Mouse (Mus musculus): ENCODE results near the gene Gm340.
A peak's percentile ranks its signal among the peaks of the same experiment; 100 is the strongest.

The Gm340 gene

DNA sequence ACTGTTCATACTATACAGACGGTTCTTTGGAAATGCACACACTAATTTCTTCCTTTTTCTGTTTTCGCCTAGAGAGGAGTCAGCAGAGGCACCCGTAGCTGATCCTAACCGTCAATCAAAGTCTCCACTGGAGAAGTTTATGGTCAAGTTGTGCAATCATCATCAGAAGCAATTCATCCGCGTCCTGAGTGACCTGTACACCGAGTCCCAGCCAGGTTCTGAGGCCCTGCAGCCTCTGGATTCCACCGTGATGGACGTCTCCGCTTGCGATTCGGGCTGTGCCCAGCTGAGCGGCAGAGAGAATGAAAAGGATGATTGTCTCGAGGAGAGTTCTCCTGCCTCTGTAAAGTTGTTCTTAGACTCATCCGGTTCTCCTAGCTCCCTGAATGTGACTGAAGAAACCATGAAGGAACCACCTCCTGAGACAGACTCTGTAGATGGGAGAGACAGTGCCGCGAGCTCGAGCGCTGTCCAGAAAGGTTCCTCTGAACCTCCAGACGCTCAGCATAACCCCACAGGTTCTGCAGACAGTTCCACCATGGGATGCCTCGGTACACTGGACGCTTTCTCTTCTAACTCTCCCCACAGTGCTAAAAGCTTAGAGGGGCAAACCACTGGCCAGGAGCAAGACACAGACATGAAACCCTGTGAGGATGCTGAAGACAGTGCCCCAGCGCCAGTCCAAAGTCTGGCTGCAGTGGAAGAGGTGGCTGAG lies at the start of gene Gm340:
Gene Gm340, plus strand, starts transcription at position 665 of the 715 bp plus-strand sequence.
- no peak for DNase-seq

DNA sequence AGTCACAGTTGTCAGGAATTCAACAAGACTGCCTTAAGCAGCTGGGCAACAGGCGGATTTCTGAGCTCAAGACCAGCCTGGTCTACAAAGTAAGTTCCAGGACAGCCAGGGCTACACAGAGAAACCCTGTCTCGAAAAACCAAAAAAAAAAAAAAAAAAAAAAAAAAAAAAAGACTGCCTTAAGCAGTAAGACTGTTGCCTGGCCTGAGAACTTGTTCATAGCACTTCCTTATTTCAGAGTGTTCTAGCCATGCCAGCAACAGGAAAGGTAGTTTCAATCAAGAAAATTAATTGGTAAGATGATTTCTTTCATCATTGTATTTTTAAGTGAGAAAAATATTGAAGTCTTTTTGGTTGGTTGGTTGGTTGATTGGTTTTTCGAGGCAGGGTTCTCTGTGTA lies 48.1 kb upstream of the Gm340 start:
- DNase-seq: no peak

- DNase-seq: no peak
These were observed 25.2 kb upstream of the Gm340 start for GRCm38 (mm10) chr19:41556981-41557380.

- DNase-seq: no peak
These were observed 24.7 kb upstream of the Gm340 start for GRCm38 (mm10) chr19:41557491-41557890.

- DNase-seq: no peak
These were observed 23.2 kb upstream of the Gm340 start for GRCm38 (mm10) chr19:41558891-41559486.

DNA sequence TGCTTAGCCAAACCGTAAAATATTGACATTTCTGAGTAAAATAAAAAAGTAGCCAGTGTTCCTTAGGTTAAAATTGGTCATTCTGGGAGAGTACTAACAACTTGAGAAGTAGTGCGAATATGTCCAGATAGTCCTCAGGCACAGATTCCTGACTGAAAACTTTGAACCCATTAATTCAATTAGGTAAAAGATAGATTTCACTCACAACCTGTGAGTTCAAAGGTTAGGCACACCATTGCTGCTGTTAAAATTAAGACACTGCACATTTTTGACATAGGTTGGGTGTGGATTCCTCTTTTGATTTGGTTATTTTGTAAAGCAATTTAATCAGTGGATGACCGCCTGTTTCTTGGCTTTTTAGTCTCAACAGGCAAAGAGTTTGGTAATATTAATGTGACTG lies 21.3 kb upstream of the Gm340 start:
- no peak for DNase-seq

- no peak for DNase-seq
These were observed 13.4 kb upstream of the Gm340 start for GRCm38 (mm10) chr19:41568791-41569190.

- DNase-seq: no peak
These were observed 8.5 kb upstream of the Gm340 start for GRCm38 (mm10) chr19:41573700-41574099.

- DNase-seq: no peak
These were observed 4.6 kb upstream of the Gm340 start for GRCm38 (mm10) chr19:41577576-41577975.

DNA sequence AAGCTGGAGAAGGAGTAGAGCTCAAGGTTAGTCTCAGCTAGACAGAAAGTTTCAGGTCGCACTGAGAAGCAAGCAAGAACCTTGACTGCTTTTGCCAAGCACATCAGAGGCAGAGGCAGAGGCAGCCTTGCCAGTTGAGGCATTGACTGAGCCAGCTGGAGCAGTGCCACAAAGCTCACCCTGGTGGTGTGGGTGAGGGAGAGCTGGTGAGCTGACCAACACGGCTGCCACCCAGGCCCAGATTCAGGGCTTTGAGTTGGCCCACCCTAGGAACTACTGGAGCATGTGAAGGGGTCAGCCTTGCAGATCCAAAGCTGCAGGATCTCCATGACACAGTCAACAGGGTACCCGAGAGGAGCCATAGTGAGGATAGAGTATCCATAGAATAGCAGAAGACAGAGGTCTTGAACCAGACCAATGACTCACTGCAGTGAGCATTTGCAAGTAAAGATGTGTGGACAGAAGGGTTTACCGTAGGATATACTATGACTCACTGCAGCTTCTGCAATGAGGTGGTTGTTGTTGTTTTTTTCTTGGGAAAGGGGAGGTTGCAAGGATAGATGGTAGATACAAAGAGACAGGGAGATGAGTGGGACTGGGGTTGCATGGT lies 2.8 kb upstream of the Gm340 start:
- DNase-seq: peak; percentile 47

DNA sequence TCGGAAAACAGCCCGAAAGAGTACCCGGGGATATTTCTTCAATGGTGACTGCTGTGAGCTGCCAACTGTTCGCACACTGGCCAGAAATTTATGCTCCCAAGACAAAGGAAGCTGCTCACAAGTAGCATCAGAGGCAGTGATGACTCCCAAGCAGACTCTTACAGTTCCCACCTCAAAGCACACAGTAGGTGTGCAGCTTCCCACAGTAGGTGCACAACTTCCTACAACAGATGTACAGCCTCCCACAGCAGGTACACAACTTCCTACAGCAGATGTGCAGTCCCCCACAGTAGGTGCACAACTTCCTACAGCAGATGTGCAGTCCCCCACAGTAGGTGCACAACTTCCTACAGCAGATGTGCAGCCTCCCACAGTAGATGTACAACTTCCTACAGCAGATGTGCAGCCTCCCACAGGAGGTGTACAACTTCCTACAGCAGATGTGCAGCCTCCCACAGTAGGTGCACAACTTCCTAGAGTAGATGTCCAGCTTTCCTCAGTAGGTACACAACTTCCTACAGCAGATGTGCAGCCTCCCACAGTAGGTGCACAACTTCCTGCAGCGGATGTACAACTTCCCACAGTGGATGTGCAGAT lies 846 bp downstream of the Gm340 start:
- DNase-seq: no peak

DNA sequence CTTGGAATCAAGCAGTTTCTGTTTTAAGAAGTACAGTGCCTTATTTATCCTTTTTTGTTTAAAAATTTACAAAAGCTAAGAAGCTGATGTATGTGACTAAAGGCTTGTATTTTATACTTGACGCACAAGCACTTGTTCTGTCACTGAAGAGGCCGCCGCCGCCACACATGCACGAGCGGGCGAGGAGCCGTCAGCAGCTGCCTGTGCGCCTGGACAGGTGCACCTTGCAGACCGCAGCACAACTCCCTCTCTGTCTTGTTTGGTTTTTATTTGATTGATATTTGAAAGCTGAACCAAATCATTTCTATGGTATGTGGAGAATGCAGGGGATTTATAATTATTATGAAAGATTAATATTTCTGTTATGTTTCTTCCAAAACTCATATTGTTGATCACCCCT lies 4.6 kb downstream of the Gm340 start:
- no peak for DNase-seq

GRCm38 (mm10) chr19:41587431-41588222 lies 5.5 kb downstream of the Gm340 start:
- no peak for DNase-seq

DNA sequence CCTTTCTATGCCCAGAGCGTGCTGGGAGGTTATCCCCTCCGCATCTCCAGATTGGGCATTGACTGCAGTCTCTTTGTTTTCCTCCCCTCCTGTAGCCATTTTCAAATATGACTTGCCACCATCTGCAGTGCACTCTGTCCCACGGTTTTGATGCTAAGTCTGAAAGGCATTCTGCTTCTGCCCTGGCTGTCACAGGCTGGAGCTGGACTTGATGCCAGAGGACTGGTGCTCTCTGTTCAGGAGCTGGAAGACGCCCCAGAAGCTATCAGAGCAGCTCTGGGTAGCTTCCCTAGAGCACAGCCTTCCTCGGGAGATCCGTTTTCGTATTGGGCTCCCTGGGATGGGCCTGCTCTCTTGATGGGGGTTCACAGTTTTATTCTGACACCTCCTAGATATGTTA lies 6.9 kb downstream of the Gm340 start:
- DNase-seq: no peak

GRCm38 (mm10) chr19:41589681-41590080 lies 7.5 kb downstream of the Gm340 start:
- DNase-seq: no peak

- DNase-seq: no peak
These were observed 9.6 kb downstream of the Gm340 start for GRCm38 (mm10) chr19:41591808-41592207.

DNA sequence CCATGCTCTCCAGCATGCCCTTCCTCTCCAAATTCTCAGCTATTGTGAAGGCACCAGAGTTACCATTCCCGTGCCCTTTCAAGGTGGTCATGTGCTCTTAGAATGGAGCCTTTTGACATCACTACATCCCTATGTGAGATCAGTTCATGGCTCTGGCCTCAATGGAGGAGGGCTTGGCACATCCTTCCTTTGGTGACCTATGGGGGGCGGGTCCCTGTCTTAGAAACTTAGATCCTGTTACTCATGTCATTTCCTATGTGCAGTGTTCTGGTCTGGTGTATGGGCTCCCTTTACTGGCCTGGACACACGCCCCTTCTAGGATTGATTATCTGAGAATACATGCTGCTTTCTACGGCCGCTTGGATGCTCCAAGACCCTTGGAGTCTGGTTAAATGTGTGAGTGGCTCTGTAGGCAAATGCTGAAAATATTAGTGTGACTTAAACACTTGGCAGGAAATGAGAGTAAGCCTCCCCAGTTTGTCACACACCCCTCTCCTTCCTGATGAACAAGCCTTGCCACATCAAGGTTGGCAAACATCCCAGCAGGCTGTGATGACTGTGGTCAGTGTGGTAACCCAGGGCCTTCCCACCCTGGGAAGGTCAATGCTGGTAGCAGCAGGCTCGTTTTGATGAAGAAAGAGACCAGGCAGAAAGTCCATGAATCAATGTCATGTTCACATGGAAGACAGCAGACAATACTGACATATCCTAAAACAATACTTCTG lies 15.2 kb downstream of the Gm340 start:
- no peak for DNase-seq

- no peak for DNase-seq
These were observed 18.5 kb downstream of the Gm340 start for GRCm38 (mm10) chr19:41600647-41601046.

- no peak for DNase-seq
These were observed 24.2 kb downstream of the Gm340 start for GRCm38 (mm10) chr19:41606208-41606987.

GRCm38 (mm10) chr19:41611683-41612082 lies 29.5 kb downstream of the Gm340 start:
- no peak for DNase-seq

DNA sequence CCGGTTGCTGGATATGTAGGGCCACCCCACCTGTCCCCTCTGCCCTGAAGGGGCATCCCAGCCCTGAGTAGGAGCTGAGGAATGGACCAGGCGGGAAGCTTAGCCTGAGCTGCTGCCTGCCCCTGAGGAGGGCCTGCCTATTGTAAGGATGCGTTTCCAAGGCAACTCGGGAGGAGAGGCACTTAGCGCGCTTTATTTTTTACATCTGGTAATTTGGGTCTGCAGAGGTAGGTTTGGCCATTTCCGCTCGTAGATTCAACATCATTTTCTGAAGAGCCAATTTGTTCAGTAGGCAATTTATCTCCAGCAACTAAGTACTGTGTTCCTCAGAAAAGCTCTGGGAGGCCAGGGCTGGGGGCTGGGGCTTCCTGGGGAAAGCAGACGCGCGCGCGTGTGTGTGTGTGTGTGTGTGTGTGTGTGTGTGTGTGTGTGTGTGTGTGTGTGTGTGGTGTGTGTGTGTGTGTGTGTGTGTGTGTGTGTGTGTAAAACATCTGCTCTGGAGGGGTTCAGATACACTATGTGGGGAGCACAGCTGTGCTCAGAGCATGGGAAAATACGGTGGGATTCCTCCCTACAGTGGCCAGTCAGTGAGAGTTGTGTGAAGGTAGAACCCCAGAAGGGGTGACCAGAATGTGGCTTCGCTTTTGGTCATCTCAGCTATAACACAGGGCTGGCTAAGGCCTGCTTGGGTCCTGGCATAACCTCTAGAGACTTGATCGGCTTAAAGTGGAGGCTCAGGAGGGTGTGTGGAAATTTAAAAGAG lies 31.3 kb downstream of the Gm340 start:
- DNase-seq: no peak

Data from kidney, adult 18-20 months (tissue).